Mouse (Mus musculus): Measurements from ENCODE around the gene Strap. TPM values are rescaled to one million over a fixed set of nuclear protein-coding genes. Genes with fewer than 3 reads are reported as not detected.

Gene Strap
- polyA plus RNA-seq, 1 experiment: 81.1 TPM

DNA sequence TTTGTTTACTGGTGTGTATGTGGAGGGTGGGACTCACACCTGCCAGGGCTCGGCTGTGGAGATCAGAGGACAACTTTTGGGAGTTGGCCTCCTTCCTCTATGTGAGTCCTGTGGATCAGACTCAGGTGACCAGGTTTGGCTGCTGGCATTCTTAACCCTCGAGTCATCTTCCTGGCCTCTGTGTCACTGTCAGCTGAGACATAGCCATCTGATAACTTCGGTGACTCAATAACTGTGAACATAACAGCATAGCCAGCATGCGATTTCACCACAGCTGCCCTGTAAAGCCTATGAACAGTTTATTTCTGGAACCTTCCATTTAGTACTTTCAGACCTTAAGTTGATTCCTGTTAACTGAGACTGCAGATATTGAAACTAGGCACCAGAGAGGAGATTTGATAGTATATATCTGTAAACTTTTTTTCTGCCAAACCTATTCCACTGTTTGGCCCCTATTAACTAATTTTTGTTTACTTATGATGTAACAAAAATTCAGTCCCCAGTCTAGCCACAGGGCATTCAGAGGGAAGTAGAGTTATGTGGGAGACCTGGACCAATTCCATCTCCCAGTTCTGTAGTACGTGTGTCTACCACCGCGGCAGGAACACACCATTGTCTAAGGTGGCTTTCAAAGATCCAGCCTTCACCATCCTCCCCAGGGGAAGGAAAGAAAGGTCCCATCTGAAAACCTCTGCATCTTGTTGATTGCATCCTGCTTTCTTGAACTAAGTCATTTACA is 49.2 kb downstream of the Strap start:
- Histone ChIP-seq H3K4me3 (ENCODE audit: control insufficient read depth, low read depth, low read length) (no peak overlapping the region), H3K27me3 (ENCODE audit: control insufficient read depth, insufficient read depth, low read length) (no peaks in the 10 kb centered on the region), H3K36me3 (ENCODE audit: control insufficient read depth, insufficient read depth, low read length) (no peaks in the 10 kb centered on the region), H3K27ac (ENCODE audit: control insufficient read depth, insufficient read depth, low read depth, low read length) (no peak overlapping the region), H3K4me1 (ENCODE audit: control insufficient read depth, insufficient read depth, low read length) (no peaks in the 10 kb centered on the region)
- TF ChIP-seq CTCF (IDR thresholded peaks at IDR 0.05; ENCODE audit: control insufficient read depth, insufficient read depth, insufficient replicate concordance, low read depth, low read length) (no peak), POLR2A (IDR thresholded peaks at IDR 0.05; ENCODE audit: control insufficient read depth, low read depth, low read length) (no peak)

DNA sequence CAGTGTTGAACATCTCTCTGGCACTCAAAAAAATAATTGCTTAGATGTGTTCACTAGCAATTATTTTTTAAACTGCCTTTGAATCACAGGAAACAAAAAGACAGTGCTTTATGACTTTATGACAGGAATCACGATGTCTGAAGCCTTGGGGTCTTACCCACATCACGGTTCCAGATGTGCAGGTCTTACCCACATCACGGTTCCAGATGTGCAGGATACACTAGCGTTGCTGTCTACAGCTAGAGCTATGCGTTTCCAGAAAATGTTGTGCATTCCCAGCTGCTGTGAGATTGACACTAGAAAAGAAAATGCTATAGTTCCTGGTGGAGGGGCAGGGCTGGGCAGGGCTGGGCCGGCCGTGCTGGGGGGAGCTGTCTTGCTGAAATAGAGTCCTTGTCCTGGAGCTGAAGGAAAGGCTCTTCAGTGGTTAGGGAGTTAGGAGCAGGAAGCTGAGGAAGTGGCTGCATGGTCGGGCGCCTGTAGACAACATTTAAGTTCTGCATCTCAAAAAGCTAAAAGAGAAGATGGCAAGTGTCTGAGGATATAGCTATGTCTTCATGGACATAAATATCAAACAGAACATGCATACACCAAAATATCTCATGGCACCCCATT is 54.2 kb downstream of the Strap start:
- TF ChIP-seq POLR2A (IDR thresholded peaks at IDR 0.05; ENCODE audit: control insufficient read depth, low read depth, low read length) (no peak), CTCF (IDR thresholded peaks at IDR 0.05; ENCODE audit: control insufficient read depth, insufficient read depth, insufficient replicate concordance, low read depth, low read length) (no peak)
- no peaks in the 10 kb centered on the region for H3K4me1 ChIP-seq (ENCODE audit: control insufficient read depth, insufficient read depth, low read length)
- H3K27ac ChIP-seq (ENCODE audit: control insufficient read depth, insufficient read depth, low read depth, low read length): no peak overlapping the region
- H3K27me3 ChIP-seq (ENCODE audit: control insufficient read depth, insufficient read depth, low read length): no peaks in the 10 kb centered on the region
- no peak overlapping the region for H3K4me3 ChIP-seq (ENCODE audit: control insufficient read depth, low read depth, low read length)
- no peaks in the 10 kb centered on the region for H3K36me3 ChIP-seq (ENCODE audit: control insufficient read depth, insufficient read depth, low read length)

DNA sequence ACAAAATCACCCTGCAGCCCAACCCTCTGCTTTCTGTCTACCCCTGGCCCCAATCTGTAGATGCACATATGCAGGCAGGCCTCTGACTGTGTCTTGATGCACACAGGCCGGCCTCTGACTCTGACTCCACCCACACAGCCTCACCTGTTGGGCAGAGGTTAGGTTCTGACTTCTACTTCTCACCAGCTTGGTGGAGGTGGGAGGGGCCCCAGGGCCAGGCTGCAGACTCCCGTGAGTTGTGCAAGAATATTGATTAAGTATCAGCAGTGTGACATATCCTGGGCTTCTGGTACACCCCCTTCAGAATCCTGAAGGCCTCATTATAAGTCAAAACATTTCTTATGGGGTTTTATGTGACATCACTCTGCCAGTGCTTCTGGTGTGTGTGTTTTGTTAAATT is 54.8 kb downstream of the Strap start:
- H3K27me3 ChIP-seq (ENCODE audit: control insufficient read depth, insufficient read depth, low read length): no peaks in the 10 kb centered on the region
- H3K4me3 ChIP-seq (ENCODE audit: control insufficient read depth, low read depth, low read length): no peak overlapping the region
- no peaks in the 10 kb centered on the region for H3K4me1 ChIP-seq (ENCODE audit: control insufficient read depth, insufficient read depth, low read length)
- H3K27ac ChIP-seq (ENCODE audit: control insufficient read depth, insufficient read depth, low read depth, low read length): no peak overlapping the region
- TF ChIP-seq POLR2A (IDR thresholded peaks at IDR 0.05; ENCODE audit: control insufficient read depth, low read depth, low read length) (no peak), CTCF (IDR thresholded peaks at IDR 0.05; ENCODE audit: control insufficient read depth, insufficient read depth, insufficient replicate concordance, low read depth, low read length) (no peak)
- no peaks in the 10 kb centered on the region for H3K36me3 ChIP-seq (ENCODE audit: control insufficient read depth, insufficient read depth, low read length)

DNA sequence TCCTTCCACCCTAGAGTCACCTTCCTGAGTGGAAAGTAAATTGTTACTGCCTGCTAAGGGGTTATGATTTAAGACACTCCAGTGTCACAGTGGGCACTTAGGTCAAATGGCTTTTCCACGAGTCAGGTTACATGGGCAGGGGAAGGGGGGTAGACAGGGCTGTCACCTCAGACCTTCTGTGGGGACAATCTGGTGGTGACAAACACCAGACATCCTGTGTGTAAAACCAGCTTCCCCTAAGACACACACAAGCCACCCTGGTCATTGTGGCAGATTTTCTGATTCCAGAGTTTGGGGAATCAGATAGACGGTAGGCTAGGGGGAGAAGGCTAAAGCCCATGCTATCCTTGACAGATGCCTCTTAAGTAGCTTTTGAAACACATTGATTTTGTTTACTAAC is 60.6 kb downstream of the Strap start:
- TF ChIP-seq POLR2A (IDR thresholded peaks at IDR 0.05; ENCODE audit: control insufficient read depth, low read depth, low read length) (no peak), CTCF (IDR thresholded peaks at IDR 0.05; ENCODE audit: control insufficient read depth, insufficient read depth, insufficient replicate concordance, low read depth, low read length) (no peak)
- no peaks in the 10 kb centered on the region for H3K27me3 ChIP-seq (ENCODE audit: control insufficient read depth, insufficient read depth, low read length)
- H3K27ac ChIP-seq (ENCODE audit: control insufficient read depth, insufficient read depth, low read depth, low read length): no peak overlapping the region
- H3K4me3 ChIP-seq (ENCODE audit: control insufficient read depth, low read depth, low read length): no peak overlapping the region
- H3K36me3 ChIP-seq (ENCODE audit: control insufficient read depth, insufficient read depth, low read length): no peaks in the 10 kb centered on the region
- H3K4me1 ChIP-seq (ENCODE audit: control insufficient read depth, insufficient read depth, low read length): no peaks in the 10 kb centered on the region

DNA sequence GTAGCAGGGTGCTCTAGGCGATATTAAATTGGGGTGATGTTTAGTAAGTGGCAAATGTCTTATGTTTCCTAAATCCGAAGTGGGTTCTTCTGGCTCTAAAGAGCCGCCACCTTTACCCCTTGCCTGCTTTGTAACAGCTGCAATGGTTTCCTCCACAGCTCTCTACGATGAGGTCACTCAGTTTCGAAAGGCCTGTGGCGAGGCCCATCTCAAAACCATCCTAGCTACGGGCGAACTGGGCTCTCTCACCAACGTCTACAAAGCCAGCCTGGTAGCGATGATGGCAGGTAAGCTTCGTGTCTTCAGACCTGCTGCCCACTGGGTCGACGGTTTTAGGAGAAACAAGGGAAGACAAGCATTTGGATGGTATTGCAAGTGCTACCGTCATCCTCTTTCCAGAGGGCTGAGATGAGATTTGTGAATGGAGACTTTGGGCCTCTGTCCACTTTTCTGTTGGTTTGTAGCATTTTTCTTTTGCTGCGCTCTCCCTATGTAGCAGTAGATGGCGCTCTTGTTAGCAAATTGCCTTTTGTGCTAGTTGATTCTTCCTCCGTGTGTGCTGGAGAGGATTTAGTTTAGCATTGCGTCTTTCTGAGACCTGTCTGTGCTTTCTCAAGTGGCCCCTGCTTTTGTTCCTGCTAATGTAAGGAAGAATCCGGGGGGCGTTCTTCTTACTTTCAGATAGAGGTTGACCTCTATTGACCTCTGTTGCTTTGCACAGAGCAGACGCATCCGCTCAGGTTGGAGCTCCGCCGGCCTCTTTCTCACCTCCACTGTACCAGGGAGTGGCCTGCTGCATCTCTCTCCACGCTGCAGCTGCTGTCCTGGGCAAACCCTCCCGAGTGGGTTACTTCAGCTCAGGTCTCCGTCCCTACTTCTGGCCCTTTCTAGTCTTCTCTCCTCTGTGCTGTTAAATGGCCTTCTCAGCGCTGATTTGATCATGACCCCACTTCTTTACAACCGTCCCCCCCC is 62.0 kb downstream of the Strap start:
- TF ChIP-seq CTCF (IDR thresholded peaks at IDR 0.05; ENCODE audit: control insufficient read depth, insufficient read depth, insufficient replicate concordance, low read depth, low read length) (no peak), POLR2A (IDR thresholded peaks at IDR 0.05; ENCODE audit: control insufficient read depth, low read depth, low read length) (no peak)
- no peak overlapping the region for H3K27ac ChIP-seq (ENCODE audit: control insufficient read depth, insufficient read depth, low read depth, low read length)
- H3K36me3 ChIP-seq (ENCODE audit: control insufficient read depth, insufficient read depth, low read length): no peaks in the 10 kb centered on the region

DNA sequence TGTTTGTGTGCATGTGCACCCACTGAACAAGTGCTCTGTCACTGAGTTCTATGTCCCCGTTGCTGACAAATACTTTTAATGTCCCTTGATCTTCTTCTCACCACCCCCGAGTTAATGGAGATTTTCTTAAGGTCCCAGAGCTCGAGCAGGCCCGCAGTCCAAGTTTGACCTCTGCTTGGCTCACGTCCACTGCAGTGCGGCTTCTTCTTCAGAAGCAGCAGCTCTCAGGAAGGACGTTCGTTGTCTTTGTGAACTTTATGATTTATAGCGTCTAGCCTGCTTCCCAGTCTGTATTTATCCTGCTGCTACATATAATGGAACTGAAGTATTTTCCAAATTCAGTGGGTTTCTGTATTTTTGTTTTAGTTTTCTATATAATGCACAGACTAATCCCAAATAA is 64.4 kb downstream of the Strap start:
- Histone ChIP-seq H3K27me3 (ENCODE audit: control insufficient read depth, insufficient read depth, low read length) (no peaks in the 10 kb centered on the region), H3K36me3 (ENCODE audit: control insufficient read depth, insufficient read depth, low read length) (no peaks in the 10 kb centered on the region), H3K4me1 (ENCODE audit: control insufficient read depth, insufficient read depth, low read length) (no peaks in the 10 kb centered on the region), H3K27ac (ENCODE audit: control insufficient read depth, insufficient read depth, low read depth, low read length) (no peak overlapping the region), H3K4me3 (ENCODE audit: control insufficient read depth, low read depth, low read length) (no peak overlapping the region)
- TF ChIP-seq POLR2A (IDR thresholded peaks at IDR 0.05; ENCODE audit: control insufficient read depth, low read depth, low read length): no peak
- no peak for TF ChIP-seq CTCF (IDR thresholded peaks at IDR 0.05; ENCODE audit: control insufficient read depth, insufficient read depth, insufficient replicate concordance, low read depth, low read length)

More for the DNA sequence above, 62.0 kb downstream of the Strap start:
- Histone ChIP-seq H3K4me3 (ENCODE audit: control insufficient read depth, low read depth, low read length) (no peak overlapping the region), H3K4me1 (ENCODE audit: control insufficient read depth, insufficient read depth, low read length) (no peaks in the 10 kb centered on the region), H3K27me3 (ENCODE audit: control insufficient read depth, insufficient read depth, low read length) (no peaks in the 10 kb centered on the region)

Other genes starting within 250 kb of the Strap start
- 4.2 and 5.4 TPM in 2 replicates for gene Eps8, start 80.2 kb upstream of the Strap start, polyA plus RNA-seq (2012; rRNA removed)
- 4.3 and 7.5 TPM in 2 replicates for gene Dera, start 19.5 kb downstream of the Strap start, polyA plus RNA-seq (2012; rRNA removed)

Data from testis, adult 2 months (tissue).